Mouse (Mus musculus) erythroblast, embryonic 14.5 days (primary cell): Measurements from ENCODE around the gene Eif4g3. TPM values are rescaled to one million over a fixed set of nuclear protein-coding genes. Genes with fewer than 3 reads are reported as not detected.

ENCODE experiments used
- H3K27me3 ChIP-seq: 2 replicates; pipeline ENCODE4 v1.6.1; 2012; ENCODE audit warnings: inconsistent platforms; ENCODE audit not compliant: control insufficient read depth
- H3K36me3 ChIP-seq: 2 replicates; pipeline ENCODE4 v1.6.1; 2012; ENCODE audit warnings: mild to moderate bottlenecking, inconsistent platforms; ENCODE audit not compliant: control insufficient read depth
- H3K4me1 ChIP-seq: 2 replicates; pipeline ENCODE4 v1.6.1; 2012; ENCODE audit warnings: inconsistent platforms; ENCODE audit not compliant: control insufficient read depth
- H3K4me3 ChIP-seq: replicated peaks from 2 replicates; pipeline ENCODE3; 2012; ENCODE audit warnings: moderate library complexity, mild to moderate bottlenecking, inconsistent platforms
- H3K9me3 ChIP-seq: 2 replicates; pipeline ENCODE4 v1.6.1; 2012; ENCODE audit warnings: low read length, inconsistent platforms, mixed read lengths; ENCODE audit not compliant: control insufficient read depth
- GATA1 ChIP-seq: IDR thresholded peaks from 2 replicates; pipeline ENCODE4 v1.6.1; 2012; ENCODE audit warnings: low read length, inconsistent platforms, mixed read lengths
- TAL1 ChIP-seq: IDR thresholded peaks from 3 replicates; pipeline ENCODE4 v1.6.1; 2012; ENCODE audit warnings: low read length, inconsistent platforms, mixed read lengths
- polyA plus RNA-seq: library from polyadenylated mRNA; stranded (reverse); fragments of >175 nt; gene quantifications from 2 replicates; pipeline ENCODE4 v1.2.3, GENCODE M21; 2012

Gene Eif4g3
- polyA plus RNA-seq, 1 experiment = 2.9 TPM

GRCm38 (mm10) chr4:138033871-138034270 lies 41.0 kb downstream of the Eif4g3 start:
- peaks cover 44% of the 10 kb centered on the region for H3K36me3 ChIP-seq
- TF ChIP-seq TAL1 = no peak
- no peak for TF ChIP-seq GATA1
- no peak overlapping the region for H3K4me3 ChIP-seq
- no peaks in the 10 kb centered on the region for H3K9me3 ChIP-seq
- H3K27me3 ChIP-seq = no peaks in the 10 kb centered on the region
- no peaks in the 10 kb centered on the region; the same call in 1 of the 2 replicates for H3K4me1 ChIP-seq

- Histone ChIP-seq H3K4me3 (no peak overlapping the region), H3K27me3 (no peaks in the 10 kb centered on the region), H3K4me1 (no peaks in the 10 kb centered on the region; the same call in 1 of the 2 replicates), H3K9me3 (no peaks in the 10 kb centered on the region), H3K36me3 (peaks cover 50% of the 10 kb centered on the region)
- no peak for TF ChIP-seq TAL1
- TF ChIP-seq GATA1 = no peak
Measured at GRCm38 (mm10) chr4:138035435-138036120, 42.8 kb downstream of the Eif4g3 start.

GRCm38 (mm10) chr4:138037110-138037509 lies 44.3 kb downstream of the Eif4g3 start:
- TF ChIP-seq GATA1 = no peak
- TF ChIP-seq TAL1 = no peak
- no peaks in the 10 kb centered on the region; the same call in 1 of the 2 replicates for H3K4me1 ChIP-seq

GRCm38 (mm10) chr4:138037896-138038295 lies 45.1 kb downstream of the Eif4g3 start:
- no peaks in the 10 kb centered on the region for H3K27me3 ChIP-seq

More at GRCm38 (mm10) chr4:138037110-138037509, 44.3 kb downstream of the Eif4g3 start:
- H3K36me3 ChIP-seq = peaks cover 46% of the 10 kb centered on the region
- no peak overlapping the region for H3K4me3 ChIP-seq
- H3K9me3 ChIP-seq = no peaks in the 10 kb centered on the region
- no peaks in the 10 kb centered on the region for H3K27me3 ChIP-seq

GRCm38 (mm10) chr4:138038365-138039274 lies 45.8 kb downstream of the Eif4g3 start:
- Histone ChIP-seq H3K27me3 (no peaks in the 10 kb centered on the region), H3K4me1 (no peaks in the 10 kb centered on the region; the same call in 1 of the 2 replicates), H3K4me3 (no peak overlapping the region), H3K36me3 (peaks cover 40% of the 10 kb centered on the region), H3K9me3 (peaks cover 2% of the 10 kb centered on the region)
- no peak for TF ChIP-seq TAL1
- TF ChIP-seq GATA1 = no peak

More at GRCm38 (mm10) chr4:138037896-138038295, 45.1 kb downstream of the Eif4g3 start:
- H3K36me3 ChIP-seq = peaks cover 41% of the 10 kb centered on the region
- no peak overlapping the region for H3K4me3 ChIP-seq
- no peaks in the 10 kb centered on the region for H3K9me3 ChIP-seq
- H3K4me1 ChIP-seq = no peaks in the 10 kb centered on the region; the same call in 1 of the 2 replicates
- TF ChIP-seq TAL1 (no peak), GATA1 (no peak)

- H3K4me3 ChIP-seq = no peak overlapping the region
- H3K27me3 ChIP-seq = no peaks in the 10 kb centered on the region
- H3K4me1 ChIP-seq = no peaks in the 10 kb centered on the region; the same call in 1 of the 2 replicates
- TF ChIP-seq TAL1 (no peak), GATA1 (no peak)
- peaks cover 2% of the 10 kb centered on the region for H3K9me3 ChIP-seq
- peaks cover 37% of the 10 kb centered on the region for H3K36me3 ChIP-seq
Measured at GRCm38 (mm10) chr4:138039275-138039651, 46.4 kb downstream of the Eif4g3 start.

- peaks cover 42% of the 10 kb centered on the region for H3K36me3 ChIP-seq
- no peaks in the 10 kb centered on the region; the same call in 1 of the 2 replicates for H3K4me1 ChIP-seq
- no peak overlapping the region for H3K4me3 ChIP-seq
- no peak for TF ChIP-seq GATA1
- TF ChIP-seq TAL1 = no peak
- no peaks in the 10 kb centered on the region for H3K27me3 ChIP-seq
- H3K9me3 ChIP-seq = peaks cover 9% of the 10 kb centered on the region
Measured at GRCm38 (mm10) chr4:138040589-138040988, 47.8 kb downstream of the Eif4g3 start.

GRCm38 (mm10) chr4:138041566-138042256 lies 48.9 kb downstream of the Eif4g3 start:
- Histone ChIP-seq H3K9me3 (peaks cover 12% of the 10 kb centered on the region), H3K36me3 (peaks cover 50% of the 10 kb centered on the region), H3K4me1 (no peaks in the 10 kb centered on the region; the same call in 1 of the 2 replicates), H3K4me3 (no peak overlapping the region), H3K27me3 (no peaks in the 10 kb centered on the region)
- TF ChIP-seq TAL1 = no peak
- TF ChIP-seq GATA1 = no peak
